8 mouse cellular contexts compared by ENCODE assay signal in genomic region chr3:30508930-30509910, GRCm38 (mm10). TPM values are rescaled to one million over a fixed set of nuclear protein-coding genes. Genes with fewer than 3 reads are reported as not detected.
DNase-seq lines count a peak whose midpoint lies in the region; ATAC-seq and TF ChIP-seq lines count a peak whose summit lies in the region.

No protein-coding gene starts in this region.

- no peaks in the 10 kb centered on the region for H3K9me3 ChIP-seq in midbrain, embryonic 10.5 days (replicated peaks)

- TF ChIP-seq POLR2A in embryonic fibroblast, embryonic 13.5 days (IDR thresholded peaks at IDR 0.05; ENCODE audit: low read depth, low read length): peak; percentile 60

- WGBS in midbrain, embryonic 10.5 days: under 1% methylated on average over 42 of the region's 55 CpGs

- no peak for DNase-seq in layer of hippocampus, adult 2 months (ENCODE audit: low spot score in 2 of 2)
- DNase-seq in layer of hippocampus, adult 8-10 months (ENCODE audit: low spot score in 2 of 2): no peak
- DNase-seq in heart, postnatal 36 days: peak; percentile 64 to 75
- DNase-seq in kidney, postnatal 4 days: peak; percentile 79 to 88
- peak; percentile 86 for DNase-seq in midbrain, embryonic 10.5 days (ENCODE audit: low spot score)
- no peak for DNase-seq in left cerebral cortex, adult 11 months (ENCODE audit: low spot score)

- no peaks in the 10 kb centered on the region for H3K36me3 ChIP-seq in midbrain, embryonic 10.5 days

- no peak for ATAC-seq in activated CD4-positive, CD25-positive, alpha-beta regulatory T cell, adult 4 months

- peaks cover 10% of the 10 kb centered on the region; the same call in 1 of the 2 replicates for H3K4me1 ChIP-seq in embryonic fibroblast, embryonic 13.5 days (ENCODE audit: control insufficient read depth, insufficient read depth, low read length)
- H3K4me1 ChIP-seq in midbrain, embryonic 10.5 days: peaks cover 89% of the 10 kb centered on the region

- intact Hi-C loops in heart, postnatal 36 days (cut with DNase I): loop anchor here (2.0 to 5.0 kb wide), 3 partner anchors 42 to 402 kb away; no protein-coding TSS in a partner anchor

- H3K4me3 ChIP-seq in layer of hippocampus, adult 2 months: peak overlapping the region; percentile 50
- H3K4me3 ChIP-seq in embryonic fibroblast, embryonic 13.5 days (ENCODE audit: insufficient read depth, low read length): peak overlapping the region; percentile 72
- peak overlapping the region; percentile 76 for H3K4me3 ChIP-seq in midbrain, embryonic 10.5 days

- peak overlapping the region; percentile 65 for H3K27ac ChIP-seq in layer of hippocampus, adult 2 months
- H3K27ac ChIP-seq in embryonic fibroblast, embryonic 13.5 days (ENCODE audit: insufficient read depth, low read length): peak overlapping the region; percentile 76
- peak overlapping the region; percentile 97 for H3K27ac ChIP-seq in midbrain, embryonic 10.5 days (replicated peaks)

- peaks cover 71% of the 10 kb centered on the region for H3K27me3 ChIP-seq in midbrain, embryonic 10.5 days (ENCODE audit: low read depth, poor library complexity, severe bottlenecking)

- TF ChIP-seq CTCF in layer of hippocampus, adult 2 months (conservative IDR thresholded peaks at IDR 0.05): no peak
- TF ChIP-seq CTCF in embryonic fibroblast, embryonic 13.5 days (IDR thresholded peaks at IDR 0.05; ENCODE audit: borderline replicate concordance, insufficient read depth, low read length): no peak

RNA-seq across cellular contexts. Expression of gene Mecom, which starts 38.6 kb away (rescaled TPM):
- total RNA-seq in layer of hippocampus, adult 2 months (2021): 1 to 10 TPM; 3.3 to 3.5 TPM
- 1 to 10 TPM; 2.2 to 5.5 (median 4.5) TPM for total RNA-seq in layer of hippocampus, adult 8-10 months (2022)
- 59.6 and 74.4 TPM in 2 replicates for polyA plus RNA-seq in embryonic fibroblast, embryonic 13.5 days (2011; ENCODE audit: insufficient read length, low read depth, missing spikeins)
- total RNA-seq in heart, postnatal 36 days (2021): 10 to 100 TPM; 16.9 to 21.6 TPM
- polyA plus RNA-seq in midbrain, embryonic 10.5 days (2016; fragmentation: Nextera tagmentation; extraction: Ambion mirVana): 22.6 and 34.8 TPM in 2 replicates
- not detected for polyA plus RNA-seq in activated CD4-positive, CD25-positive, alpha-beta regulatory T cell, adult 4 months (2017; shearing (Covaris generic))

Comparison
In these comparisons a context has a peak if more than half of its experiments do, and no peak if none do; other contexts are left out.
1. DNase-seq: peak in heart, postnatal 36 days (2 of 2), kidney, postnatal 4 days (2 of 2) and midbrain, embryonic 10.5 days (single experiment); none in layer of hippocampus, adult 2 months (0 of 2), layer of hippocampus, adult 8-10 months (0 of 2) and left cerebral cortex, adult 11 months (single experiment).
2. Peak in every context shown above with its lines, with median percentiles within 50 percentile points of each other: H3K27ac ChIP-seq and H3K4me3 ChIP-seq.